Mouse (Mus musculus) heart, postnatal 10 days (tissue): Measurements from ENCODE around the gene Tifab. TPM values are rescaled to one million over a fixed set of nuclear protein-coding genes. Genes with fewer than 3 reads are reported as not detected.
A peak's percentile ranks its signal among the peaks of the same experiment; 100 is the strongest.

Experiments
- DNase-seq, 2 experiments: peaks; one replicate each; pipeline ENCODE4 v3.0.0; 2021
- intact Hi-C: fragments of 180-260 bp; cut with DNase I; formaldehyde crosslinking; loops from one replicate; pipeline ENCODE4 v1.15.1; 2025
- total RNA-seq, 2 experiments: library from RNA; stranded (reverse); gene quantifications; 2 replicates each; pipeline ENCODE4 v1.2.3; 2021

Tifab gene
- total RNA-seq, 2 experiments from 2014 or later = 0.69 to 1.2 TPM

DNA sequence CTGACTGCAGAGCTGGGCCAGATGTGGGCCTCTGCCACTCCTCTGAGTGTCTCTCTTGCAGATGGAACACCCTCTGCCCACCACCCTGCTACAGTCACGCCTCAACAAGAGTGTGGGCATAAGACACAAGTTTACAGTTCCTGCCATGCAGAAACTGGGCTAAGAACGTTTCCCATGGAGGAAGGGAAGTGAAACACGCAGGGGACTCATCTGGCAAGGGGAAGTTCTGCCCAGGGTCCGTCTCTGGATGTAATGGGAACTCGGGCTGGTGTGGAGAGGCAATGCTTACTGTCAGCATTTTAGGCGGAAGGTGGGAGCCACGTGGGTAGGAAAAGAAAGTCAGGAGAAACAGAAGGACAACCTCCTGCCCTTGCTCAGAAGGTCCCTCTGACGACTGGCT lies 2.7 kb upstream of the Tifab start:
- no peak for DNase-seq
- intact Hi-C loops = no loop called here

DNA sequence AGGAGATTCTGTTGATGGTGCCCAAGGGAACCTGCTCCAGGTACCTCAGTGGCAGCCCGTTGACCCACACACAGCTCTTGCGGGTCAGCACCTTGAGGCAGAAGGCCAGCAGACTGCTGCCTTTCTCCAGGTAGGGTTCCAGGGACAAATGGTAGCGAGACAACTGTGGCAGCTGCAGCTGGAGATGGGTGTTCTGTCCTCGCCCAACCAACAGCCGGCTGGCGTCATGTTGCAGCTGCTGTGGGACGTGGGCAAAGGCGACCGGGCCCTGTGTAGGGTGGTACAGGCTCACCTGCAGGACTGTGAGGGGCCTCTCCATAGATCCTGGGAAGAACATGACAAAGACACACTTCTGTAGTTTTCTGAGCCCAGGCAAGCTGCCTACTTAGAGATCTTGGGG lies 2.4 kb downstream of the Tifab start:
- no peak for DNase-seq
- intact Hi-C loops = no loop called here

DNA sequence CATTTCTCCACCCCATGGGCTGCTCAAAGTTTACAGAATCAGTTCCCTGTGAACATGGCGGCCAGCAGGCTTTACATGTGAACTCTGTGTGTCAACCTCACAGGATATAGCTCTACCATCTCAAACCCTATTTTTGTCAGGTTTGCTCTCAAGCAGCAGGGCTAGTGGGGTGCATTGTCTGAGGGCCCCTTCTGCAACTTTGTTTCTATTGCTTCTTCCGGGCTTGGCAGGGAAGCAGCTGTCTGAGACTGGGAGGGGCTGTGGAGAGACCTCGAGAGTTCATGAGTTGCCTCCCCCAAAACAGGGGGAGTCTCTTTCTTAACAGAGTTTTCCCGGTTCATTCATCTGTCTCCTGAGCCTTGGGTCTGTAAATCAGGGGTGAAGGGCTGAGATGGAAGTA lies 2.8 kb downstream of the Tifab start:
- DNase-seq = no peak
- intact Hi-C loops = no loop called here

DNA sequence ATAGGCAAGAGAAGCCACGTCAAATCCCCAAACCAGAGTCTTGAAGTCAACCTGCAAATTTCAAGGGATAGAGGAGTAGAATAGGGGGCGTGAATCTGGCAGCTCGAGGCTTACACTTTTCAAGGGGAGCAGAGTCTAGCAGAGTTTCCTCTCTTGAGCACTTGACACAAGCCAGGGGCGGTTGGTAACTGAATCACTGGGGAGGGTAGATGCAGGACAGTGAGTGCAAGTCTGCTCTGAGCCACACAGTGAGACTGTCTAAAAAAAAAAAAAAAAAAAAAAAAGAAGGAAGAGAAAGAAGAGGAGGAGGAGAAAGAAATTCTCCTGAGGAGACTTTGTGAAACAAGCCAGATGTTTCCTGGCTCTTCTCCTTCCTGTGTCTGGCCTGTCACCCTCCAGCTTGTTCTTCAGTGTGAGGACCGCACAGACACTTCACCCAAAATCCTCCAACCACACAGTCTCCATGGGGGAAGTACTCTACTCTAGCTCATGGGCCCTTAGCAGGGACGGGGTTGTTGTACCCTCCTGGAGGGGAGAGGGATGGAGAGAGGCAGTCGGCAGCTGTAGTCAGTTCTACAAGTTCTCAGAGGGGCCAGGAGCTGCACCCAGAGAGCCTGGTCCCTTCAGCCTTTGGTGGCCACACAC lies 5.7 kb downstream of the Tifab start:
- intact Hi-C loops = no loop called here
- peak; percentile 38 for DNase-seq

DNA sequence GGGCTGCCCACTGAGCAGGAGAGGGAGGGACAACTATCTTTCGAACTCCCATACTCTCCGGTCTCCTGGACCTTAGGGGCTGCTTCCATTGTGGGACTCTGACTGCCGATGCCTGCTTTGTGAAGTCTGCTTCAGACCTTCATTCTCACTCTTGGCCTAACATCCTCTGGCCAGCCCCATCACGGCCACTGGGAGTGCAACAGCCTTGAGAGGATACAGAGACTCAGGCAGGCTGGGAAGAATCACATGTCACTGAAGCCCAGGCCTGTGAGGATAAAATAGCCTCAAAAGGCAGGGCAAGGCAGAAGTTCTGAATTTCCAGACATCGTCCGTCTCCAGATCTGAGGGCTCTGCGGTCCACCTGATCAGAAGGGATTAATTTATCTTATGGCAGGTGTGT lies 6.6 kb downstream of the Tifab start:
- intact Hi-C loops = no loop called here
- DNase-seq = peak in 1 of 2 experiments; percentile 38

DNA sequence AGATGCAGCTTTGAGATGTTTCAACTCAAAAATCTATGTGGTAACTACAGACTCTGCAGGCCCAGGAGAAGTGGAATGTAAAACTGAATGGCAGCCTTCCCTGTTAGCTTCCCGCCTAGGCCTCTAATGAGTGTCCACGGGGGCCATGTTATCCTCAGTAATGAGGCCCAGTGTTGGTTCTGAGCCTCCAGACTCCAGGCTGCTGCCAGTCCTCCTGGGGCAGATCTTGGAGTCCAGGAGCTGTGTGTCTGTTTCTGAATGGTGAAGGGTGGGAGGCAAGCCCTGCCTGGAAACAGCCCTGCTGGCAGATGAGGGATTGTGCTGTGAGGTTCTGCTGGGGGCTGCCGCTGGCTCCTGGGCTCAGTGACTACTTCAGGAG lies 10.3 kb downstream of the Tifab start:
- no peak for DNase-seq
- intact Hi-C loops = no loop called here

DNA sequence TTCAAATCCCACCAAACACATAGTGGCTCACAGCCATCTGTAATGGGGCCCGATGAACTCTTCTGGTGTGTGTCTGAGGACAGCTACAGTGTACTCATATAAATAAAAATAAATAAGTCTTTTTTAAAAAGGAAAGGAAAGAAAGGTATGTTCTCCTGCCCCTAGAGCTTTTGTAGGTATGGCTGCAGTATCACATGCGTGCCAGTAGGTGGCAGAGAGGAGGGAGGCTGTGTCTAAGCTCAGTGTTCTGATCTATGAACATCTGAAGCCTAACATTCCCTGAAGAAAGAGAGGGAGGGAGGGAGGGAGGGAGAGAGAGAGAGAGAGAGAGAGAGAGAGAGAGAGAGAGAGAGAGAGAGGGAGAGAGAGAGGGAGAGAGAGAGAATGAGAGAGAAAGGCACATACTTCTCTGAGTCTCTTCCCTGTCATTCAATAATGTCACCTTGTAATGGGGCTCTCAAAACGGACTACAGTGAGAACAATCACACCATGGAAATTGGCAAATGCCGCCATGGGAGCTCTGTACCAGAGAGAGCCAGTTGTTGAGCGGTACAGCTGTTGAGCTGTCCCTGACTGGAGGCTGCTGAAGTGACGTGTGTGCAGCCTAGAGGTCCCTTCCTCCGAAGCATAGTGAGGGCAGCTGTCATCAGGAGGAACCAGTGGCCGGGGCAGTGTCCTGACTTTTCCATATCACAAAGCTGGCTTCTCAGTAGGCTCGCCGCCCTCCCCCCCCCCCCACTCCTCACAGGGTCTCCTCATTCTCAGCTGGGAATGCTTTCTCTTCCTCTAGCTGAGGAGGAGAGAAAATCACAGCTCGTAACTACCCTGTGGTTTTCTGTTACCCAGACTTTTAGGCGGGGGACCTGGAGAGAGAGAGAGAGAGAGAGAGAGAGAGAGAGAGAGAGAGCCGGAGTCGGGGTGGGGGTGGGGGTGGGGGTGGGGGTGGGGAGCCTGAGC lies 11.0 kb downstream of the Tifab start:
- intact Hi-C loops = no loop called here
- peak; percentile 40 to 41 for DNase-seq

DNA sequence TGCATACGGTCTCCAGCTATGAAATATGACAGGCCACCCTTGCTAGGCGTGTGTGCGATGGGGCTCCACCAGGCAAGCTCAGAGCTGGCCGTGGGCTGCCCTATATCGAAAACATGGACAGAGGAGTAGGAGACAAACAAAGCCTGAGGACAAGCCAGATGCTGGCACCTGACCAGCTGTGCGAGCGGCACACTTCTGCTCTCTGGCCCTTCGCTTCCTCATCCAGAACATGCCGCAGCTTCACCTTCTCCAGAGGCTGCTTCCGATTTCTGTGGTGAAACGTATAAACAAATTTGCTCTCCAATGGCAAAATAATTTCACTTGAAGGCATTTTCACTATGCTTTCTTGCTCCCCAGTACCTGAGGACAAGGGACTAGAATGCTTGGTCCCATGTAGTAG lies 13.1 kb downstream of the Tifab start:
- no peak for DNase-seq

DNA sequence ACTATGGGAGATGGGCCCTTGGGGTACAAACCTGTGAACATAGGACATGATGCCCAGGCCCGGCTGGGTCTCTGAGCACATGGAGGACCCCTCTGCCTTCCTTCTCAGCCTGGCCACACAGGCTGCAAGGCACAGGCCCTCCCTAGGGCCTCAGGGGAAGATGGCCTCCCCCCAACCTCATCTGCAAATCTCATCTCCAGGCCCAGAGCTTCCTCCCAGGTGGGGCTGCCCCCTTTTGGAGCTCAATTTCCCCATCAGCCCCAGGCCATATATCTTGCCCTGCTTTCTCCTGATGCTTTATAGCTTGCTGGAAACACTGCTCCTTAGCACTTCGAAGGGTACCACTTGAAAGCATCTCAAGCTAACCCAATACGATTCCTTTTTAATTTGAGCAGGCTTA lies 14.3 kb downstream of the Tifab start:
- DNase-seq = no peak
- intact Hi-C loops = no loop called here

More for the DNA sequence above, 13.1 kb downstream of the Tifab start:
- intact Hi-C loops = no loop called here

DNA sequence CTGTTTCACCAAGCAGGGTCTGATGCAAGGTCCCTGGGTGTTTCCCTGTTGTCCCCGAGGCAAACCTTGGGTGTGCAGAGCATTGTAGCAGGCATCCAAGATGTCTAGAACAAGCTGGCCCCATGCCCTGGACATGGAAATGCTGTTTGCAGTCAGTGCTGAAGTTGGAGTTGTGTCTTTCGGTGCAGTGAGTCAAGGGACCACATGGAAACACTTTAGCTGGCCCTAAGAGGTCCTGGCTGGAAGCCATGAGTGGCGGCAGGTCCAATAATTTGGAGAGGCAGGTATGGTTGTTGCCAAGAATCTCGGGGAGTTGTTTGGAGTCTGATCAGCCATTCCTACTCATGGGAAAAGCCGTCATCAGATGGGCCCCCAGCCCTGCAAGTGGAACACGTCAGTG lies 14.9 kb downstream of the Tifab start:
- intact Hi-C loops = no loop called here
- DNase-seq = peak; percentile 82 to 86

DNA sequence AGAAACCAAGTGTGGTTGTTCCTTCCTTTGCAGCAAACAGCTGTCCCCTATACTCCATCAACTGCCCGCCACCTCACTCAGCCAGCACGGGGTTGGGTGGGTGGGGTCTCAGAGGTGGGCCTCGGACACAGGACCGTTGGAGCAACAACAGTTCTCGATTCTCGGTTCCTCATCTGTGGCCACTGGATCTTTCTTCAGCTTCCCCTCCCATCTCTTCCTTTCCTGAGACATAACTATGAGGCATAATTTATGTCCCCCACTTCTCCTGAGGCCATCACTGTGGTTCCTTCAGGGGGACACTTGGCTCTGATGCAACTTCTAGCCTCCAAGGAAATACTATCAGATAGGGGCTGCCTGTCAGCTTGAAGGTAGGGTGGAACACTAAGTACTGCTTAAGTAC lies 15.8 kb downstream of the Tifab start:
- DNase-seq = no peak
- intact Hi-C loops = no loop called here

DNA sequence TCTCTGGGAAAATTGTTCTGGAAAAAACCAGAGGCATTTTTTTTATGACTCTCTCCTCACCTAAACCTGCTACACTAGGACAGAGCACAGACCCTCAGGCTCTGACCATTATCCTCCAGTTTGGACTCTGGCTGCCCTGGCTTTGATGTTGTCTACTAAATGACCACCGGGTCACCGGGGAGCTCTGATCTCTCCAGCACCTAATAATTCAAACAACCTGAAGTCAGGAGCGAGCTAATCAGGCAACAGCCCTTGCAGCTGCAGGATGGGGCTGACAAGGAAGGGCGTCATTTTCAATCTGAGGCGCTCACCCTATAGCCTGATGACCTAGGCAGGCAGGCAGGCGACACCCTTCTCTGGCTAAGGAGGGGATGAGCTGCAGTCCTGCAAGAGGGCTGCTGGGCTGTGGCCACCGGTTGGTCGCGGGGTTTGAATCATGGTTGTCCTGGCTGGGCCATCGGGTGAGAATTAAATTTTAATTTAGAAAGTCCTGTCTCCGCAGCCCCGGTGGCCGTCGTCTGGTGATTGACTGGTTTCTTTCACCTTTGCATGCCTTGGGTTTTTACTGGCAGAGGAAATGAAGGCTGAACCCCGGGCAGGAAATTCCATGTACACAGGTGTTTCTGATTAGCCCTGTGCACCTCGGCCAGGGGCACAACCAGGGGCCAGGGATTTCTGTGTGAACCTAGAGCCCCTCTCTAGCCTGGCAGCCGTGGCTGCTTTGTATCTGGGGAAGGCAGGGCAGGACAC lies 18.9 kb downstream of the Tifab start:
- intact Hi-C loops = no loop called here
- no peak for DNase-seq

DNA sequence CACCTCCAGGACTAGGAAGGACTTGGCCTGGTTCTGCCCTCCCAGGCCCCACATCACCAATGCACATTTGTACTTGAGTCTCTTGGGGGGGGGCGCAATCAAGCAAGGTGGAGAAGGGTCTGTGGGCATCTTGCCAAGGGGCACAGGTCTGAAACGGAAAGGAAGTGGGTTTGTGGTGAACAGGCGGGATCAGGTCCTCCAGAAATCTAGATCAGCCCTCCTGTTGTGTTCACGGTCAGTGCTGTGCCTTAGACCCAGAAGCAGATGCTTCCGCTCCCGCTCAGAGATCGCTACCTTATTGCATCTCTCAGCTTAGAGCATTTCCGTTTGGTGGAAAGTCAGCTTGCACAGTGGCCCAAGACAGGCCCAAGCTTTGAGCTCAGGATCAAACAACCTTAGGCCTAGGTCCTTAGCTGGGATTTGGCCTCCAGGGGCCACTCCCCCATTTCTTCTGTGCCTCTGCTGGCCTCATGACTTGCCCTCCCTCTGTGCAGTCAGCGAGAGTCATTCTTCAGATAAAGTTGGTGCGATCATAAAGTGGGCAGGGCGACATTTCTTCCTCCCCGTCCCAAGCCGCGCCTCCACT lies 19.6 kb downstream of the Tifab start:
- intact Hi-C loops = no loop called here
- DNase-seq = peak in 1 of 2 experiments; percentile 32

DNA sequence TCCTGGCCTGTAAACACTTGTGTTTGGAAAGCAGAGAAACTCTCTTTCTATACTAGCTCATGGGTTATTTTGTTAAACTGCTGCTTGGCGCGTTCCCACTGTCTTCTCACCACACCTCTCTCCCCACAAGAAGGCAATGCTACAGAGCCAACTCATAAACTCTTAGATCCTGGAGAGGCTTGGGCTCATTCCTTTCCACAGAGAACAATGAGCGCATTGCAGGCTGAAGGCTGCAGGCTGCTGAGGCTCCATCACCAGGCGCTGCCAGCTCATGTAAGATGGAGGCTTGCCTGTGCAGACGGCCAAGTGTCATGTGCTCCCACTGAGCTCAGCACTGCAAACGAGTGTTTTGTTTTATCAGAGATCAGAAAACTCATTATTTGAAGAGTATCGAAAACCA lies 23.0 kb downstream of the Tifab start:
- no peak for DNase-seq
- intact Hi-C loops = no loop called here

DNA sequence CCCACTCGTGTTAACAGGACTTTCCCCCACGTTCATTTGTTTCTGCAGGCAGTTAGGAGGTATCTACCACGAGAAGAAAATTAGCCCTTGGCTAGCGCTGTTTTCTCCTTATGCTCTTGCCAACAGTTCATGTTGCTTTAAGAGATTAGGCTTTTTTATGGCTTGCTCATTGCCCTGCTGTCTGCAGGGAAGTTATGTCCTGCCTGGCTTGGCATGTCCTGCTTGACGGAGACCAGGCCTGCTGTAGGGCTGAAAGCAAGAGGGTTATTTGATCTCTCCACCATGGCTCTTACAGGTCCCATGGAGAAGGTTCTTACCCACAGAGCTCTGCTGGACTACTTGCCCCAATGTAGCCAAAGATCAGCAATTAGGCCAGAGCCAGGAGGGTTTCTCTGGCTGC lies 23.6 kb downstream of the Tifab start:
- intact Hi-C loops = no loop called here
- peak; percentile 80 to 85 for DNase-seq

DNA sequence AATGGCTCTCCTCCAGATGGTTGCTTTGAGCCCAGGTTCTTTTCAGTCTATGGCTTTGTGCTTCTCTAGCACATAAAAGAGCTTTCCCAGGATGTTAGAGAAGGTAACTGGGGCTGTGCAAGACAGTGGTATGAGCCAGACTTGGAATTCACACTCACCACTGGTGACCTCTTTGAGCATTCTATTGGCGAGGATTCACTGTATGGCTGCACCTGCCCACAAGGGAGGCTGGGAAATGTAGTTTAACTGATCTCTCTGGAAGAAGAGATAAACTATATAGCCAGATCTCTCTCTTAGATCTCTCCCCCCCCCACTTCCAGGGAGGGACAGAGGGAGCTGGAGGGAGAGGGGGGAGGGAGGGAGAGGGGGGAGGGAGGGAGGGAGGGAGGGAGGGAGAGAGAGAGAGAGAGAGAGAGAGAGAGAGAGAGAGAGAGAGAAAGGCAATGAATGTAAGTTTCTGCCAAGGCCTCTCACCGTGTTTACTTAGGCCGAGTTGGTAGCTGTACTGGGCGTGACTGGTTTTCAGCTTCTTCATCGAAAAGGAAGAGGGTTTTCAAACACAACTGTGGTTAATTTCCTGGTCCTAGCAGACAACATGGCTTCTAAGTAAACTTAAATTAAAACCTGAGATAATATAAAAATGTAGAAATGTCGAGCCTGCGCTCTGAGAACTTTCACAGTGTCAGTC lies 25.8 kb downstream of the Tifab start:
- intact Hi-C loops = loop anchor here (5.0 kb wide), 2 partner anchors 61 to 81 kb away; no protein-coding TSS in a partner anchor
- no peak for DNase-seq

DNA sequence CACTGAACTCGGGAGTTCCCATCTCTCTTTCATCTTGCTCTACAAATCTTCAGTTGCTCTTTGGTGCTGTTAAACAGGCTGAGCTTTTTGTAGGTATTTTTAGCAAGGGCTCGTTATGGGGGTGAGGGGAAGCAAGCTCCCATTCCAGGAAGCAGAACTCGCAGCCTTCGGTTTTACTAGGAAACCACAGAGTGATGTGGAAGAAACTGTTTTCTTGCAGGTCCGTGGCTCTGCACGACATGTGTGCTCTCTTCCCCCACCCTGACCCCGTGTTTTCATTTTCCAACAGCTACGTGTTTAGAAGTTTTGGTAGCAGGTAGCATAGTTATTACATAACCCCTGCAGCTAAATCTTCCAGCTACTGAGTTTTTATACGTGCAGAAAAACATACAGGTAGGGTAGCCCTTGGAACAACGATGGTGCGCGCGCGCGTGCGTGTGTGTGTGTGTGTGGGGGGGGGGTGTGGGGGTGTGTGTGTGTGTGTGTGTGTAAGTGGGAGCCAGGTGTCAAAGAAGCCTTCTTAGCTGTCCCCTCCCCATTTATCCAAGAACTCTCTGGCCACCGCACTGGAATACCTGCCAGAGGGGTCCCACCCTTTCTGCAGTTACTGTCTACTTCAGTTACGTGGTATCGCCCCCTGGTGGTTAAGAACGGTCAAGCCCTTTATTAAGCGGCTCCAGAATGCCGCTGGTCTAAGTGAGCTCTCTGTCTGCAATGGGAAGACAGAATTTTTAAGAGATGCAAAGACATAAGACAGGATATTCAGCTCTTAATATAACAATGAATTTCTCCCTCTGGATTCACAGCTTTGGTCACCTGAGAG lies 27.1 kb downstream of the Tifab start:
- DNase-seq = peak; percentile 75 to 80
- intact Hi-C loops = loop anchor here (2.0 to 5.0 kb wide), 4 partner anchors 15 to 79 kb away; partner anchors contain the start of gene H2afy

DNA sequence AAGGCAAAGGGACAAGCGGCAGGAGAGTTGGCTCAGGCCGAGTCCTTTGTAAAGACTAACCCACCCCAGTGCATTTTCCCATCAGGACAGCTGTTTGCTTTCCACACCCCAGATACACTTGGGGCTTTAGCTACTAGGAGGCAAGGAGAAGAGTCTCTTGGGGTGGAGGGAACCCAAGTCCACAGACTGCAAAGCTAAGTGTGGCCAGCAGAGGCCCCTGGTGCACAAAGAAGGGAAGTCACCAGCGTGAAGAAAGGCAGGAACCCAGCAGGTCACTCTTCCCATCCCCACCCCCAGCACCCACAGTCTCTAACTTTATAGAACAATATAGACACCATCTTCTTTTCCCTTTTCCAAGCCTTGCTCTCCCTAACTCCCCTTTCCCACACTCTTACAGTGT lies 33.2 kb downstream of the Tifab start:
- peak in 1 of 2 experiments; percentile 62 for DNase-seq
- intact Hi-C loops = no loop called here

DNA sequence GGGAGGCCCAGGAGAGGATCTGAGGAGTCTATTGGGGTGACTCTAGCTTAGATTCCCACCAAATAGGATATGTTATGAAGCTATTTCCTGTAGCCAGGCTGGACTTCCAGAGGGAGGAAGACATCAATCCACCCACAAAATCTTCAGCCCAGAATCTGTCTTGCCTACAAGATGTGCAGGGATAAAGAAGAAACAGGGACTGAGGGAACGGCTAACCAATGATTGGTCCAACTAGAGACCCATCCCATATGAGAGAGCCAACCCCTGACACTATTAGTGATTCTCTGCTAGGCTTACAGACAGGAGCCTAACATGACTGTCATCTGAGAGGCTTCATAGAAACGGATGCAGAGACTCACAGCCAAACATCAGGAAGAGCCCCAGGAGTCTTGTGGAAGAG lies 34.7 kb downstream of the Tifab start:
- intact Hi-C loops = no loop called here
- no peak for DNase-seq

DNA sequence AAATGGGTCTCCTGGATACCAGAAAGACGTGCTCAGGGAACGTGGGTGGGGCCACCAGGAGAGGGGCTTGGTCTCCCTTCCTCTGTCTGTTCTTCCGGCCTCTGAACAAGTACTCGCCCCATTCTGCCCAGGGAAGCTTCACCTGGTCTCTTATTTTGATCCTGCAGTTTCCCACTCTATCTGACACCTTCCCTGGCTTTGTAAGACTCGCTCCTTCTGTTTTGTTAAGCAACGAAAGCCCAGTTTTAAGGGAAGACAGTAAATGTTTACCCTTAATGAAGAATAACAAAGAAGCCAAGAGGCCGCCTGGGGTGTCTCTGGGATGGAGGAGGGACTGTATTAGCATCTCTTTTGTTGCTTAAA lies 35.6 kb downstream of the Tifab start:
- intact Hi-C loops = no loop called here
- DNase-seq = no peak
